Mouse (Mus musculus) liver, embryonic 16.5 days (tissue): ENCODE measurements around the gene 4833423E24Rik. TPM values are rescaled to one million over a fixed set of nuclear protein-coding genes. Genes with fewer than 3 reads are reported as not detected.

Experiments used
- ATAC-seq: fragments of 200-750 bp; cut with Nextera tagmentation; 2 replicates; pipeline ENCODE4 v1.8.0; 2017; ENCODE audit warnings: low read depth, mild to moderate bottlenecking, moderate number of reproducible peaks, moderate library complexity
- H3K27ac ChIP-seq: fragments of 300-500 bp; sonication (generic); 2 replicates; pipeline ENCODE4 v1.5.1; 2014; ENCODE audit warnings: mild to moderate bottlenecking, low read length
- H3K27me3 ChIP-seq: fragments of 300-500 bp; sonication (generic); 2 replicates; pipeline ENCODE4 v1.6.1; 2014; ENCODE audit warnings: low read depth, low read length, mixed read lengths; ENCODE audit not compliant: control insufficient read depth, insufficient read depth
- H3K36me3 ChIP-seq: fragments of 300-500 bp; sonication (generic); 2 replicates; pipeline ENCODE4 v1.6.1; 2014; ENCODE audit warnings: mild to moderate bottlenecking; ENCODE audit not compliant: control insufficient read depth, insufficient read depth
- H3K4me1 ChIP-seq: fragments of 300-500 bp; sonication (generic); 2 replicates; pipeline ENCODE4 v1.6.1; 2014; ENCODE audit warnings: low read depth, low read length, mixed read lengths; ENCODE audit not compliant: control insufficient read depth
- H3K4me2 ChIP-seq: fragments of 300-500 bp; sonication (generic); 2 replicates; pipeline ENCODE4 v1.6.1; 2014; ENCODE audit warnings: low read depth, low read length, mixed read lengths
- H3K4me3 ChIP-seq: fragments of 300-500 bp; sonication (generic); 2 replicates; pipeline ENCODE4 v1.5.1; 2014; ENCODE audit warnings: low read depth, mild to moderate bottlenecking, low read length
- H3K9ac ChIP-seq: fragments of 300-500 bp; sonication (generic); 2 replicates; pipeline ENCODE4 v1.6.1; 2014; ENCODE audit warnings: low read depth, low read length
- H3K9me3 ChIP-seq: fragments of 300-500 bp; sonication (generic); replicated peaks from 2 replicates; pipeline ENCODE4 v1.6.1; 2016; ENCODE audit warnings: low read length; ENCODE audit not compliant: control insufficient read depth
- WGBS: fragments of 180-500 bp; shearing (Covaris S2); extraction: QIAGEN DNeasy Blood & Tissue Kit; methylation state at CpG from one replicate; pipeline ENCODE4 v1.1.7; 2014; ENCODE audit not compliant: insufficient replicate concordance; 5-methylcytosine and 5-hydroxymethylcytosine counted together
- polyA plus RNA-seq: library from polyadenylated mRNA; unstranded; fragments of >200 nt; fragmentation: Nextera tagmentation; extraction: Ambion mirVana; gene quantifications from 2 replicates; pipeline ENCODE4 v1.2.1, GENCODE M21; 2015

The 4833423E24Rik gene
- polyA plus RNA-seq, 1 experiment from 2014 or later: not detected

DNA sequence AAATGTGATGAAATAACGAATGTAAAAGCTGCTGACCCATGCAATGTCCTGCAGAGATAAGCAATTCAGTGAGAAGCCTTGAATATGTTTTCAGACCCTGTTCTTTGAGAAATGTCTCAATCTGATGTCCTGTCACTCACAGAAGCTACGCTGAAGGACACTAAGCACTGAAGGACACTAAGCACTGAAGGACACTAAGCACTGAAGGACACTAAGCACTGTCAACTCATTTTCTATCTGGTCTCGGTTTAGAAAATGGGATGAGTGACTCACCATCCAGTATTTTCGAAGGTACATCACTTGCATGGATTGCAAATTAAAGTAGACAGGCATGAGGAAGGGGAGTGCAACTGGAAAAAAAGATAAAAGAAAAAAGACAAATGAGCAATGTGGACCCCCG lies 28.4 kb downstream of the 4833423E24Rik start:
- Histone ChIP-seq H3K4me3 (no peak overlapping the region), H3K4me1 (no peaks in the 10 kb centered on the region), H3K9ac (no peak overlapping the region), H3K4me2 (no peak overlapping the region), H3K27ac (no peak overlapping the region), H3K36me3 (no peaks in the 10 kb centered on the region), H3K27me3 (no peaks in the 10 kb centered on the region), H3K9me3 (no peaks in the 10 kb centered on the region)
- 46% methylated on average over 5 of the region's 5 CpGs for WGBS
- no peak for ATAC-seq

GRCm38 (mm10) chr2:85466801-85467325 lies 52.0 kb downstream of the 4833423E24Rik start:
- Histone ChIP-seq H3K4me3 (no peak overlapping the region), H3K9ac (no peak overlapping the region), H3K36me3 (no peaks in the 10 kb centered on the region), H3K4me1 (no peaks in the 10 kb centered on the region), H3K27me3 (no peaks in the 10 kb centered on the region), H3K27ac (no peak overlapping the region), H3K9me3 (no peaks in the 10 kb centered on the region), H3K4me2 (no peak overlapping the region)
- WGBS: 46% methylated on average over 3 of the region's 3 CpGs
- ATAC-seq: no peak

- no peaks in the 10 kb centered on the region for H3K36me3 ChIP-seq
- no peak within 1 kb of the TSS for H3K9ac ChIP-seq
- H3K27me3 ChIP-seq: no peaks in the 10 kb centered on the region
- no peak for ATAC-seq
- no peaks in the 10 kb centered on the region for H3K9me3 ChIP-seq
- no peak within 1 kb of the TSS for H3K4me3 ChIP-seq
- 12% methylated on average over 1 of the region's 1 CpGs for WGBS
- H3K27ac ChIP-seq: no peak within 1 kb of the TSS
- no peaks in the 10 kb centered on the region for H3K4me1 ChIP-seq
- H3K4me2 ChIP-seq: no peak within 1 kb of the TSS
Measured at GRCm38 (mm10) chr2:85443539-85443938, 75.3 kb downstream of the 4833423E24Rik start, which contains the start of gene Olfr995. Gene Olfr995, minus strand, starts transcription at chr2:85443639.

DNA sequence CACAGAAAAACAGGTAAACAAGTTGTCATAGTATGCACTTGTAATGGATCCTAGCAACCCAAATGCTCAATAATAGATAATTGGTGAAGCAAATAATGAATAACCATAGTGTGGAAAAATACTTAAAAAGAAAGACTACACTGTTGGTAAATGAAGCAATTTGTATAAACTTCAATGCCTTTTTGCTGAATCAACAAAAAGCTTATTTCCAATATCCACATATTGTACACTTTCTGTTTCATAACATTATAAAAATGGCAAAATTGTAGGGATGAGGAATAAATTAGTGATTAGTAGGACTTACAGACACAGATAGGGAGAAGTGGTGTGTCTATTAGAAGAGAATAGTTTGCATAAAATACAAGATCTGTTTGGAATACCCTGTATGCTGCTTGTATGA lies 76.3 kb downstream of the 4833423E24Rik start:
- H3K27me3 ChIP-seq: no peaks in the 10 kb centered on the region
- H3K9ac ChIP-seq: no peak overlapping the region
- no peaks in the 10 kb centered on the region for H3K36me3 ChIP-seq
- H3K4me2 ChIP-seq: no peak overlapping the region
- H3K27ac ChIP-seq: no peak overlapping the region
- H3K4me3 ChIP-seq: no peak overlapping the region
- no peaks in the 10 kb centered on the region for H3K4me1 ChIP-seq
- ATAC-seq: no peak
- no peaks in the 10 kb centered on the region for H3K9me3 ChIP-seq

GRCm38 (mm10) chr2:85436351-85436750 lies 82.5 kb downstream of the 4833423E24Rik start, which contains the start of gene Olfr994:
Gene Olfr994, minus strand, starts transcription at chr2:85436451.
- no peak within 1 kb of the TSS for H3K27ac ChIP-seq
- ATAC-seq: no peak
- no peak within 1 kb of the TSS for H3K9ac ChIP-seq
- H3K36me3 ChIP-seq: no peaks in the 10 kb centered on the region
- WGBS: 76% methylated on average over 3 of the region's 3 CpGs
- no peaks in the 10 kb centered on the region for H3K9me3 ChIP-seq
- H3K4me2 ChIP-seq: no peak within 1 kb of the TSS
- H3K27me3 ChIP-seq: no peaks in the 10 kb centered on the region
- H3K4me3 ChIP-seq: no peak within 1 kb of the TSS
- H3K4me1 ChIP-seq: no peaks in the 10 kb centered on the region

Other genes with a start within 250 kb of the 4833423E24Rik start
- not detected in 2 replicates for gene Olfr987, start 179.7 kb downstream of the 4833423E24Rik start, polyA plus RNA-seq
- not detected in 2 replicates for gene Olfr988, start 155.8 kb downstream of the 4833423E24Rik start, polyA plus RNA-seq
- not detected in 2 replicates for gene Olfr992, start 109.6 kb downstream of the 4833423E24Rik start, polyA plus RNA-seq
- gene Olfr993, start 104.1 kb downstream of the 4833423E24Rik start, polyA plus RNA-seq: not detected in 2 replicates
- gene Olfr994, start 82.6 kb downstream of the 4833423E24Rik start, polyA plus RNA-seq: not detected in 2 replicates
- not detected in 2 replicates for gene Olfr995, start 75.4 kb downstream of the 4833423E24Rik start, polyA plus RNA-seq
- not detected in 2 replicates for gene Olfr996, start 60.2 kb upstream of the 4833423E24Rik start, polyA plus RNA-seq
- gene Olfr998, start 69.9 kb upstream of the 4833423E24Rik start, polyA plus RNA-seq: not detected in 2 replicates
- not detected in 2 replicates for gene Olfr1000, start 92.9 kb upstream of the 4833423E24Rik start, polyA plus RNA-seq
- gene Olfr1002, start 131.7 kb upstream of the 4833423E24Rik start, polyA plus RNA-seq: not detected in 2 replicates
- gene Olfr154, start 145.4 kb upstream of the 4833423E24Rik start, polyA plus RNA-seq: not detected in 2 replicates
- not detected in 2 replicates for gene Olfr1006, start 159.7 kb upstream of the 4833423E24Rik start, polyA plus RNA-seq
- not detected in 2 replicates for gene Olfr1008, start 170.4 kb upstream of the 4833423E24Rik start, polyA plus RNA-seq
- not detected in 2 replicates for gene Olfr1009, start 196.4 kb upstream of the 4833423E24Rik start, polyA plus RNA-seq
- not detected in 2 replicates for gene Olfr1012, start 243.7 kb upstream of the 4833423E24Rik start, polyA plus RNA-seq
- not detected in 2 replicates for gene Olfr1013, start 248.1 kb upstream of the 4833423E24Rik start, polyA plus RNA-seq